Comparison of ENCODE assay signal across 8 mouse cellular contexts in genomic region chr7:45395578-45396336, GRCm38 (mm10). TPM values are rescaled to one million over a fixed set of nuclear protein-coding genes. Genes with fewer than 3 reads are reported as not detected.
A peak's percentile ranks its signal among the peaks of the same experiment; 100 is the strongest.
DNase-seq lines count a peak whose midpoint lies in the region; ATAC-seq and TF ChIP-seq lines count a peak whose summit lies in the region.

TSS of gene Snrnp70 (minus strand) at chr7:45395742.

- peaks cover 21 to 35% of the 10 kb centered on the region in 2 experiments for H3K36me3 ChIP-seq in CH12.LX (replicated peaks in 1 of 2; ENCODE audit: control insufficient read depth in 1 of 2, insufficient read depth in 1 of 2, low read length in 1 of 2)
- peaks cover 11% of the 10 kb centered on the region for H3K36me3 ChIP-seq in forebrain, embryonic 11.5 days (ENCODE audit: control insufficient read depth, insufficient read depth, low read length)
- peaks cover 15% of the 10 kb centered on the region for H3K36me3 ChIP-seq in heart, embryonic 16.5 days (ENCODE audit: control insufficient read depth, insufficient read depth)
- H3K36me3 ChIP-seq in liver, embryonic 15.5 days (replicated peaks) = peaks cover 37% of the 10 kb centered on the region
- H3K36me3 ChIP-seq in neural tube, embryonic 12.5 days = peaks cover 17% of the 10 kb centered on the region

- no peak for TF ChIP-seq RAD21 in CH12.LX (IDR thresholded peaks at IDR 0.05; ENCODE audit: low read depth, low read length)

- in situ Hi-C loops in CH12.LX (cut with MboI; ENCODE audit: low pct_ligation_motif_present, low pct_unique_long_range_greater_than_20kb, low sequenced_read_pairs) = loop anchor here (10.0 kb wide), 1 partner anchor 91 kb away; no protein-coding TSS in a partner anchor

- no peaks in the 10 kb centered on the region for H3K27me3 ChIP-seq in CH12.LX (replicated peaks)
- H3K27me3 ChIP-seq in forebrain, embryonic 11.5 days (ENCODE audit: control insufficient read depth, insufficient read depth, low read length) = no peaks in the 10 kb centered on the region
- H3K27me3 ChIP-seq in heart, embryonic 16.5 days (ENCODE audit: control insufficient read depth, insufficient read depth, low read length) = no peaks in the 10 kb centered on the region
- 0 out of 2 replicates have a peak, but pooled peaks cover 8% of the 10 kb centered on the region for H3K27me3 ChIP-seq in liver, embryonic 15.5 days
- no peaks in the 10 kb centered on the region for H3K27me3 ChIP-seq in neural tube, embryonic 12.5 days (replicated peaks)

- peak within 1 kb of the TSS; percentile 78 to 97 (median 89) for H3K4me3 ChIP-seq in CH12.LX (replicated peaks in 1 of 3; ENCODE audit: low read depth in 2 of 3, low read length in 2 of 3, poor library complexity in 1 of 3)
- peak within 1 kb of the TSS; percentile 88 for H3K4me3 ChIP-seq in forebrain, embryonic 11.5 days (ENCODE audit: low read depth, low read length)
- peak within 1 kb of the TSS; percentile 81 for H3K4me3 ChIP-seq in heart, embryonic 16.5 days (ENCODE audit: low read length)
- H3K4me3 ChIP-seq in liver, embryonic 15.5 days (replicated peaks) = peak within 1 kb of the TSS; percentile 75
- peak within 1 kb of the TSS; percentile 76 for H3K4me3 ChIP-seq in neural tube, embryonic 12.5 days

- no peaks in the 10 kb centered on the region for H3K9me3 ChIP-seq in CH12.LX (replicated peaks; ENCODE audit: low read length)
- no peaks in the 10 kb centered on the region for H3K9me3 ChIP-seq in forebrain, embryonic 11.5 days (ENCODE audit: control insufficient read depth, low read length)
- H3K9me3 ChIP-seq in heart, embryonic 16.5 days (replicated peaks; ENCODE audit: control insufficient read depth, low read length) = no peaks in the 10 kb centered on the region
- H3K9me3 ChIP-seq in liver, embryonic 15.5 days (replicated peaks) = no peaks in the 10 kb centered on the region
- H3K9me3 ChIP-seq in neural tube, embryonic 12.5 days = no peaks in the 10 kb centered on the region

- H3K4me2 ChIP-seq in CH12.LX (ENCODE audit: insufficient read depth, low read depth, poor library complexity, severe bottlenecking) = peak within 1 kb of the TSS; percentile 87
- peak within 1 kb of the TSS; percentile 99 for H3K4me2 ChIP-seq in forebrain, embryonic 11.5 days (ENCODE audit: low read depth, low read length, severe bottlenecking)
- H3K4me2 ChIP-seq in heart, embryonic 16.5 days (ENCODE audit: low read depth, low read length) = peak within 1 kb of the TSS; percentile 99
- peak within 1 kb of the TSS; percentile 90 for H3K4me2 ChIP-seq in liver, embryonic 15.5 days
- peak within 1 kb of the TSS; percentile 98 for H3K4me2 ChIP-seq in neural tube, embryonic 12.5 days (replicated peaks)

- peak within 1 kb of the TSS; percentile 84 for H3K9ac ChIP-seq in CH12.LX (ENCODE audit: insufficient read depth, low read depth)
- H3K9ac ChIP-seq in forebrain, embryonic 11.5 days (ENCODE audit: low read length) = peak within 1 kb of the TSS; percentile 89
- peak within 1 kb of the TSS; percentile 88 for H3K9ac ChIP-seq in heart, embryonic 16.5 days (ENCODE audit: low read length)
- peak within 1 kb of the TSS; percentile 87 for H3K9ac ChIP-seq in liver, embryonic 15.5 days
- H3K9ac ChIP-seq in neural tube, embryonic 12.5 days = peak within 1 kb of the TSS; percentile 96

- peaks cover 0 to 24% of the 10 kb centered on the region in 2 experiments; a peak in 2 of 4 replicates for H3K4me1 ChIP-seq in CH12.LX (ENCODE audit: control insufficient read depth in 1 of 2, insufficient read depth in 2 of 2)
- H3K4me1 ChIP-seq in forebrain, embryonic 11.5 days (replicated peaks; ENCODE audit: control insufficient read depth, insufficient read depth, low read length) = peaks cover 16% of the 10 kb centered on the region; the same call in 1 of the 2 replicates
- peaks cover 16% of the 10 kb centered on the region for H3K4me1 ChIP-seq in heart, embryonic 16.5 days (ENCODE audit: control insufficient read depth, insufficient read depth, low read length)
- peaks cover 30% of the 10 kb centered on the region for H3K4me1 ChIP-seq in liver, embryonic 15.5 days (replicated peaks)
- peaks cover 21% of the 10 kb centered on the region for H3K4me1 ChIP-seq in neural tube, embryonic 12.5 days

- peak; percentile 100 for DNase-seq in CH12.LX (ENCODE audit: extremely low read depth)
- peak; percentile 100 for DNase-seq in c-Kit-positive CD71-positive TER-119-negative erythroid progenitor cells, embryonic 14.5 days (ENCODE audit: low read depth)
- DNase-seq in forebrain, embryonic 11.5 days (ENCODE audit: low spot score) = peak; percentile 100
- peak; percentile 100 for DNase-seq in kidney, postnatal 36 days
- DNase-seq in telencephalon, adult 2 months (ENCODE audit: low read depth, low spot score) = peak; percentile 100

- peak; percentile 96 for ATAC-seq in forebrain, embryonic 11.5 days (replicated peaks; ENCODE audit: low FRiP score)
- peak; percentile 97 for ATAC-seq in heart, embryonic 16.5 days (replicated peaks; ENCODE audit: extremely low read depth, insufficient read depth, low FRiP score)
- peak; percentile 96 for ATAC-seq in liver, embryonic 15.5 days (ENCODE audit: insufficient read depth)
- ATAC-seq in neural tube, embryonic 12.5 days (ENCODE audit: low FRiP score, low read depth) = peak; percentile 97

- dilution Hi-C loops in CH12.LX (cut with MboI; ENCODE audit: extremely low pct_ligation_motif_present, extremely low pct_unique_long_range_greater_than_20kb, low sequenced_read_pairs) = no loop called here

- TF ChIP-seq POLR2A in CH12.LX (IDR thresholded peaks at IDR 0.05; ENCODE audit: low read depth, low read length) = peak; percentile 93

- peaks cover 42% of the 10 kb centered on the region for H3K79me2 ChIP-seq in CH12.LX (replicated peaks; ENCODE audit: control insufficient read depth, extremely low read depth, insufficient read depth, poor library complexity, severe bottlenecking)

- 1% methylated on average over 60 of the region's 60 CpGs for WGBS in forebrain, embryonic 11.5 days
- WGBS in heart, embryonic 16.5 days = under 1% methylated on average over 60 of the region's 60 CpGs
- under 1% methylated on average over 60 of the region's 60 CpGs for WGBS in liver, embryonic 15.5 days (ENCODE audit: insufficient replicate concordance)
- under 1% methylated on average over 60 of the region's 60 CpGs for WGBS in neural tube, embryonic 12.5 days

- no peak for TF ChIP-seq EP300 in CH12.LX (IDR thresholded peaks at IDR 0.05; ENCODE audit: low read length)

- peak within 1 kb of the TSS; percentile 74 for H3K27ac ChIP-seq in CH12.LX (ENCODE audit: insufficient read depth, low read depth)
- peak within 1 kb of the TSS; percentile 99 for H3K27ac ChIP-seq in forebrain, embryonic 11.5 days (ENCODE audit: low read depth, low read length)
- H3K27ac ChIP-seq in heart, embryonic 16.5 days (ENCODE audit: low read length) = peak within 1 kb of the TSS; percentile 94
- peak within 1 kb of the TSS; percentile 96 for H3K27ac ChIP-seq in liver, embryonic 15.5 days (replicated peaks)
- peak within 1 kb of the TSS; percentile 97 for H3K27ac ChIP-seq in neural tube, embryonic 12.5 days

- no peak for TF ChIP-seq CTCF in CH12.LX (conservative IDR thresholded peaks at IDR 0.05 in 1 of 2, IDR thresholded peaks at IDR 0.05 in 1 of 2; ENCODE audit: low read depth in 2 of 2, low read length in 2 of 2)

TF ChIP-seq in CH12.LX, 34 proteins besides CTCF, POLR2A, EP300 and RAD21 (continues in another document):
- TF ChIP-seq ZMIZ1 (IDR thresholded peaks at IDR 0.05; ENCODE audit: low read depth, low read length) = peak; percentile 89
- peak; percentile 90 for TF ChIP-seq TBP (conservative IDR thresholded peaks at IDR 0.05; ENCODE audit: low read depth, low read length)
- TF ChIP-seq IRF4 (IDR thresholded peaks at IDR 0.05; ENCODE audit: low read depth, low read length) = peak; percentile 79
- TF ChIP-seq MYC (IDR thresholded peaks at IDR 0.05; ENCODE audit: low read depth, low read length) = peak; percentile 75
- peak; percentile 91 for TF ChIP-seq NRF1 (IDR thresholded peaks at IDR 0.05; ENCODE audit: low read depth, low read length)
- 0 out of 2 replicates have a peak, but pooled peaks have one; percentile 37 for TF ChIP-seq RCOR1 (conservative IDR thresholded peaks at IDR 0.05; ENCODE audit: low read depth, low read length)
- 0 out of 2 replicates have a peak, but pooled peaks have one; percentile 16 for TF ChIP-seq BHLHE40 (IDR thresholded peaks at IDR 0.05; ENCODE audit: low read depth, low read length)
- no peak for TF ChIP-seq PAX5 (IDR thresholded peaks at IDR 0.05; ENCODE audit: low read length)
- no peak for TF ChIP-seq SMC3 (IDR thresholded peaks at IDR 0.05; ENCODE audit: low read depth, low read length)
- 0 out of 2 replicates have a peak, but pooled peaks have one; percentile 81 for TF ChIP-seq E2F4 (IDR thresholded peaks at IDR 0.05; ENCODE audit: insufficient replicate concordance, low read depth, low read length)
- TF ChIP-seq CHD2 (IDR thresholded peaks at IDR 0.05; ENCODE audit: low read length) = peak; percentile 93
- no peak for TF ChIP-seq USF2 (conservative IDR thresholded peaks at IDR 0.05; ENCODE audit: low read depth, low read length)
- peak; percentile 77 for TF ChIP-seq ELF1 (IDR thresholded peaks at IDR 0.05; ENCODE audit: low read depth, low read length)
- TF ChIP-seq ZKSCAN1 (IDR thresholded peaks at IDR 0.05; ENCODE audit: borderline replicate concordance, low read depth, low read length) = no peak; the same call in 1 of the 2 replicates
- peak; percentile 16; the same call in 1 of the 2 replicates for TF ChIP-seq ZNF384 (IDR thresholded peaks at IDR 0.05; ENCODE audit: low read depth, low read length)
- 0 out of 2 replicates have a peak, but pooled peaks have one; percentile 70 for TF ChIP-seq CHD1 (IDR thresholded peaks at IDR 0.05; ENCODE audit: low read depth, low read length)
- no peak for TF ChIP-seq MAFK (IDR thresholded peaks at IDR 0.05; ENCODE audit: insufficient replicate concordance, low read length)
- peak; percentile 64; the same call in 1 of the 2 replicates for TF ChIP-seq POLR2AphosphoS2 (IDR thresholded peaks at IDR 0.05; ENCODE audit: low read depth, low read length)
- TF ChIP-seq KAT2A (IDR thresholded peaks at IDR 0.05; ENCODE audit: insufficient replicate concordance, low read length) = peak; percentile 96
- no peak for TF ChIP-seq UBTF (IDR thresholded peaks at IDR 0.05; ENCODE audit: low read depth, low read length)
- peak; percentile 76 for TF ChIP-seq MXI1 (IDR thresholded peaks at IDR 0.05; ENCODE audit: low read depth, low read length)
- peak; percentile 92 for TF ChIP-seq SIN3A (IDR thresholded peaks at IDR 0.05; ENCODE audit: low read length)

RNA-seq across cellular contexts. Expression of gene Snrnp70, which starts in this region (rescaled TPM):
- total RNA-seq in CH12.LX (2012; rRNA removed) (197 and 229 TPM in 2 replicates), CH12.LX (2014; rRNA removed) (182 and 212 TPM in 2 replicates)
- polyA plus RNA-seq in CH12.LX (2012; ENCODE audit: insufficient read length, low read depth) = 457 and 499 TPM in 2 replicates
- 79.8 and 87.9 TPM in 2 replicates for polyA plus RNA-seq in forebrain, embryonic 11.5 days (2014; fragmentation: Nextera tagmentation; extraction: Ambion mirVana)
- polyA plus RNA-seq in heart, embryonic 16.5 days (2015; fragmentation: Nextera tagmentation; extraction: Ambion mirVana) = 145 and 161 TPM in 2 replicates
- polyA plus RNA-seq in liver, embryonic 15.5 days (2015; fragmentation: Nextera tagmentation; extraction: Ambion mirVana) = 77.8 and 86.3 TPM in 2 replicates
- polyA plus RNA-seq in neural tube, embryonic 12.5 days (2016; fragmentation: Nextera tagmentation; extraction: Ambion mirVana) = 269 and 286 TPM in 2 replicates

Comparison
In these comparisons a context has a peak if more than half of its experiments do, and no peak if none do; other contexts are left out.
1. Peak in every context shown above with its lines: DNase-seq, ATAC-seq, H3K4me3 ChIP-seq and H3K27ac ChIP-seq.